Mouse (Mus musculus): ENCODE data around the gene Amacr. TPM values are rescaled to one million over a fixed set of nuclear protein-coding genes. Genes with fewer than 3 reads are reported as not detected.

Amacr gene
- polyA plus RNA-seq, 1 experiment from 2014 or later: 10.1 TPM

GRCm38 (mm10) chr15:10954381-10955016, 27.1 kb upstream of the Amacr start:
- H3K4me3 ChIP-seq (ENCODE audit: low read depth, low read length): no peak overlapping the region
- no peaks in the 10 kb centered on the region for H3K27me3 ChIP-seq (ENCODE audit: control insufficient read depth, insufficient read depth, low read length)
- H3K27ac ChIP-seq (ENCODE audit: low read depth, low read length): no peak overlapping the region
- H3K36me3 ChIP-seq (ENCODE audit: control insufficient read depth, insufficient read depth, low read length): no peaks in the 10 kb centered on the region
- no peaks in the 10 kb centered on the region for H3K4me1 ChIP-seq (ENCODE audit: control insufficient read depth, insufficient read depth, low read length)
- no peak for DNase-seq (ENCODE audit: low spot score, missing footprints)
- H3K9ac ChIP-seq (ENCODE audit: low read length): no peak overlapping the region
- H3K9me3 ChIP-seq (ENCODE audit: control insufficient read depth, low read length): no peaks in the 10 kb centered on the region
- H3K4me2 ChIP-seq: no peak overlapping the region
- ATAC-seq (ENCODE audit: low FRiP score): no peak
- WGBS: 87% methylated on average over 6 of the region's 6 CpGs

- Histone ChIP-seq H3K27ac (ENCODE audit: low read depth, low read length) (no peak overlapping the region), H3K4me3 (ENCODE audit: low read depth, low read length) (no peak overlapping the region), H3K9me3 (ENCODE audit: control insufficient read depth, low read length) (no peaks in the 10 kb centered on the region), H3K4me2 (no peak overlapping the region), H3K9ac (ENCODE audit: low read length) (no peak overlapping the region), H3K4me1 (ENCODE audit: control insufficient read depth, insufficient read depth, low read length) (no peaks in the 10 kb centered on the region), H3K27me3 (ENCODE audit: control insufficient read depth, insufficient read depth, low read length) (no peaks in the 10 kb centered on the region), H3K36me3 (ENCODE audit: control insufficient read depth, insufficient read depth, low read length) (no peaks in the 10 kb centered on the region)
- DNase-seq (ENCODE audit: low spot score, missing footprints) (no peak), ATAC-seq (ENCODE audit: low FRiP score) (no peak)
- 78% methylated on average over 5 of the region's 5 CpGs for WGBS
Observed at GRCm38 (mm10) chr15:10955156-10955555, 26.4 kb upstream of the Amacr start.

- WGBS: 63% methylated on average over 3 of the region's 3 CpGs
- Histone ChIP-seq H3K27ac (ENCODE audit: low read depth, low read length) (no peak overlapping the region), H3K9ac (ENCODE audit: low read length) (no peak overlapping the region), H3K36me3 (ENCODE audit: control insufficient read depth, insufficient read depth, low read length) (no peaks in the 10 kb centered on the region), H3K9me3 (ENCODE audit: control insufficient read depth, low read length) (no peaks in the 10 kb centered on the region), H3K4me2 (no peak overlapping the region), H3K27me3 (ENCODE audit: control insufficient read depth, insufficient read depth, low read length) (no peaks in the 10 kb centered on the region), H3K4me1 (ENCODE audit: control insufficient read depth, insufficient read depth, low read length) (no peaks in the 10 kb centered on the region), H3K4me3 (ENCODE audit: low read depth, low read length) (no peak overlapping the region)
- ATAC-seq (ENCODE audit: low FRiP score) (no peak), DNase-seq (ENCODE audit: low spot score, missing footprints) (no peak)
Observed at GRCm38 (mm10) chr15:10956706-10957105, 24.9 kb upstream of the Amacr start.

GRCm38 (mm10) chr15:10959277-10960026, 22.1 kb upstream of the Amacr start:
- no peak overlapping the region for H3K4me2 ChIP-seq
- no peak overlapping the region for H3K27ac ChIP-seq (ENCODE audit: low read depth, low read length)
- H3K4me1 ChIP-seq (ENCODE audit: control insufficient read depth, insufficient read depth, low read length): no peaks in the 10 kb centered on the region
- H3K36me3 ChIP-seq (ENCODE audit: control insufficient read depth, insufficient read depth, low read length): no peaks in the 10 kb centered on the region
- ATAC-seq (ENCODE audit: low FRiP score): no peak
- H3K9ac ChIP-seq (ENCODE audit: low read length): no peak overlapping the region
- H3K4me3 ChIP-seq (ENCODE audit: low read depth, low read length): no peak overlapping the region
- H3K27me3 ChIP-seq (ENCODE audit: control insufficient read depth, insufficient read depth, low read length): no peaks in the 10 kb centered on the region
- no peak for DNase-seq (ENCODE audit: low spot score, missing footprints)
- H3K9me3 ChIP-seq (ENCODE audit: control insufficient read depth, low read length): no peaks in the 10 kb centered on the region
- 89% methylated on average over 15 of the region's 15 CpGs for WGBS

GRCm38 (mm10) chr15:10960267-10960666, 21.3 kb upstream of the Amacr start:
- H3K4me3 ChIP-seq (ENCODE audit: low read depth, low read length): no peak overlapping the region
- H3K36me3 ChIP-seq (ENCODE audit: control insufficient read depth, insufficient read depth, low read length): no peaks in the 10 kb centered on the region
- H3K27me3 ChIP-seq (ENCODE audit: control insufficient read depth, insufficient read depth, low read length): no peaks in the 10 kb centered on the region
- H3K4me1 ChIP-seq (ENCODE audit: control insufficient read depth, insufficient read depth, low read length): no peaks in the 10 kb centered on the region
- no peak overlapping the region for H3K27ac ChIP-seq (ENCODE audit: low read depth, low read length)
- H3K9ac ChIP-seq (ENCODE audit: low read length): no peak overlapping the region
- ATAC-seq (ENCODE audit: low FRiP score) (no peak), DNase-seq (ENCODE audit: low spot score, missing footprints) (no peak)
- 92% methylated on average over 5 of the region's 5 CpGs for WGBS
- no peaks in the 10 kb centered on the region for H3K9me3 ChIP-seq (ENCODE audit: control insufficient read depth, low read length)
- no peak overlapping the region for H3K4me2 ChIP-seq

- Histone ChIP-seq H3K4me3 (ENCODE audit: low read depth, low read length) (no peak overlapping the region), H3K27me3 (ENCODE audit: control insufficient read depth, insufficient read depth, low read length) (no peaks in the 10 kb centered on the region), H3K27ac (ENCODE audit: low read depth, low read length) (no peak overlapping the region), H3K4me1 (ENCODE audit: control insufficient read depth, insufficient read depth, low read length) (no peaks in the 10 kb centered on the region), H3K9me3 (ENCODE audit: control insufficient read depth, low read length) (no peaks in the 10 kb centered on the region), H3K9ac (ENCODE audit: low read length) (no peak overlapping the region), H3K36me3 (ENCODE audit: control insufficient read depth, insufficient read depth, low read length) (no peaks in the 10 kb centered on the region), H3K4me2 (no peak overlapping the region)
- ATAC-seq (ENCODE audit: low FRiP score): no peak
- 81% methylated on average over 2 of the region's 2 CpGs for WGBS
- no peak for DNase-seq (ENCODE audit: low spot score, missing footprints)
Observed at GRCm38 (mm10) chr15:10962601-10963000, 19.0 kb upstream of the Amacr start.

GRCm38 (mm10) chr15:10969439-10969838, 12.1 kb upstream of the Amacr start:
- H3K36me3 ChIP-seq (ENCODE audit: control insufficient read depth, insufficient read depth, low read length): no peaks in the 10 kb centered on the region
- WGBS: 83% methylated on average over 3 of the region's 3 CpGs
- no peak overlapping the region for H3K27ac ChIP-seq (ENCODE audit: low read depth, low read length)
- H3K4me1 ChIP-seq (ENCODE audit: control insufficient read depth, insufficient read depth, low read length): no peaks in the 10 kb centered on the region
- no peaks in the 10 kb centered on the region for H3K9me3 ChIP-seq (ENCODE audit: control insufficient read depth, low read length)
- no peak overlapping the region for H3K4me3 ChIP-seq (ENCODE audit: low read depth, low read length)
- DNase-seq (ENCODE audit: low spot score, missing footprints) (no peak), ATAC-seq (ENCODE audit: low FRiP score) (no peak)
- no peak overlapping the region for H3K4me2 ChIP-seq
- no peak overlapping the region for H3K9ac ChIP-seq (ENCODE audit: low read length)
- H3K27me3 ChIP-seq (ENCODE audit: control insufficient read depth, insufficient read depth, low read length): no peaks in the 10 kb centered on the region

GRCm38 (mm10) chr15:10970777-10971176, 10.8 kb upstream of the Amacr start:
- whole genome bisulfite sequencing: 90% methylated on average over 5 of the region's 5 CpGs
- Histone ChIP-seq H3K4me1 (ENCODE audit: control insufficient read depth, insufficient read depth, low read length) (no peaks in the 10 kb centered on the region), H3K27ac (ENCODE audit: low read depth, low read length) (no peak overlapping the region), H3K36me3 (ENCODE audit: control insufficient read depth, insufficient read depth, low read length) (no peaks in the 10 kb centered on the region), H3K4me2 (no peak overlapping the region), H3K27me3 (ENCODE audit: control insufficient read depth, insufficient read depth, low read length) (no peaks in the 10 kb centered on the region), H3K4me3 (ENCODE audit: low read depth, low read length) (no peak overlapping the region), H3K9me3 (ENCODE audit: control insufficient read depth, low read length) (no peaks in the 10 kb centered on the region), H3K9ac (ENCODE audit: low read length) (no peak overlapping the region)
- no peak for ATAC-seq (ENCODE audit: low FRiP score)
- no peak for DNase-seq (ENCODE audit: low spot score, missing footprints)

- Histone ChIP-seq H3K27ac (ENCODE audit: low read depth, low read length) (no peak overlapping the region), H3K9ac (ENCODE audit: low read length) (no peak overlapping the region), H3K4me2 (no peak overlapping the region), H3K27me3 (ENCODE audit: control insufficient read depth, insufficient read depth, low read length) (no peaks in the 10 kb centered on the region), H3K9me3 (ENCODE audit: control insufficient read depth, low read length) (no peaks in the 10 kb centered on the region), H3K4me1 (ENCODE audit: control insufficient read depth, insufficient read depth, low read length) (no peaks in the 10 kb centered on the region; the same call in 1 of the 2 replicates), H3K4me3 (ENCODE audit: low read depth, low read length) (no peak overlapping the region), H3K36me3 (ENCODE audit: control insufficient read depth, insufficient read depth, low read length) (no peaks in the 10 kb centered on the region)
- no peak for ATAC-seq (ENCODE audit: low FRiP score)
- DNase-seq (ENCODE audit: low spot score, missing footprints): no peak
Observed at GRCm38 (mm10) chr15:10977151-10977550, 4.4 kb upstream of the Amacr start.

Data from midbrain, embryonic 11.5 days (tissue).